Mouse (Mus musculus): Measurements from ENCODE around the gene Gm14412. TPM values are rescaled to one million over a fixed set of nuclear protein-coding genes. Genes with fewer than 3 reads are reported as not detected.
"Not testable (repeated sequence)": the region's sequence is repeated elsewhere in the genome, so short reads cannot be mapped to it uniquely, and the experiment has no call there.

Gm14412 gene
- polyA plus RNA-seq, 1 experiment from 2014 or later, result not detected

DNA sequence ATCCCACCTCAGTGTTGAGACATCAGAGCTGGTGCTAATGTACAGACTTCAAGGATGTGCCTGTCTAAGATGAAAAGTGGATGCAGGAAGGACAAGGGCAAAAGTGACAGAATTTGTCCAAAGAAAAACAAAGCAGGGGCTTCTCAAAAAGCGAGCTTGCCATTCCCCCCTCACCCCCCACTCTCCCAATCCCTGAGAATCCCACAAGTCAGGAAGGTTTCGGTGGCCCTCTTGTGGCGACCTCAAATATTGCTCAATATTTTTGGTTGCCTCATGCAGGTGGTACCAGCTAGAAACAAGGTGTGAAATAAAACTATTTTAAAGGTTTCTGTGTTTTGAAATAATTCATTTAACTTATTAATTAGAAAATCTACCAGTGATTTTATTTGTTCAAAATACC, 40.4 kb downstream of the Gm14412 start:
- ATAC-seq (ENCODE audit: low FRiP score, low TSS enrichment); H3K27ac ChIP-seq (replicated peaks); H3K4me3 ChIP-seq (ENCODE audit: low read depth, low read length); H3K9ac ChIP-seq (ENCODE audit: low read length); H3K9me3 ChIP-seq (ENCODE audit: control insufficient read depth, low read length); H3K4me1 ChIP-seq (replicated peaks; ENCODE audit: control insufficient read depth, insufficient read depth); DNase-seq (ENCODE audit: low spot score); H3K27me3 ChIP-seq (ENCODE audit: control insufficient read depth, insufficient read depth, low read length); H3K4me2 ChIP-seq (replicated peaks; ENCODE audit: low read depth); H3K36me3 ChIP-seq (ENCODE audit: control insufficient read depth, insufficient read depth, low read length): not testable (repeated sequence)
- peak; percentile 9; the same call in 1 of the 2 replicates for TF ChIP-seq CTCF (IDR thresholded peaks at IDR 0.05; ENCODE audit: low read depth)
- 28% methylated on average over 3 of the region's 3 CpGs for WGBS

DNA sequence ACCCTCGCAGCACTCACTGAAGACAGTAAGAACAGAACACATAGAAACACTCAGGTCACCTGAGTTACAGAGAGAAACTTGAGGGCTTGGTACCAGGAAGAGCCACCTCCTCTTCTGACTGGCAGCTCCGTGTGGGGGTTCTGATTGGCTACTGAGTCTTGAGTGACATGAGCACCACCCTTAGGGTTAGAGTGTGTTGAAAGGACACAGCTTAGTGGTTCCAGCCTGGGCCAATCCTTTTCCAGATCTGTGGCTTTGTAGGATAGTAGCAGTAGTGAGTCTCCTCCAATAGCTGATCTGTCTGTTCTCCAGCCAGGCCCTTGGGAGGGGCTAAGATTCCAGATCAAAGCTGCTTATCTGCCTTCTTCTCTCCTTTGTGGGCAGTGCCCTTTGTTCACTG, 46.4 kb downstream of the Gm14412 start:
- not testable (repeated sequence) for H3K4me2 ChIP-seq (replicated peaks; ENCODE audit: low read depth); H3K4me3 ChIP-seq (ENCODE audit: low read depth, low read length); H3K36me3 ChIP-seq (ENCODE audit: control insufficient read depth, insufficient read depth, low read length); H3K27me3 ChIP-seq (ENCODE audit: control insufficient read depth, insufficient read depth, low read length); ATAC-seq (ENCODE audit: low FRiP score, low TSS enrichment); H3K9ac ChIP-seq (ENCODE audit: low read length); H3K4me1 ChIP-seq (replicated peaks; ENCODE audit: control insufficient read depth, insufficient read depth); H3K27ac ChIP-seq (replicated peaks); H3K9me3 ChIP-seq (ENCODE audit: control insufficient read depth, low read length); DNase-seq (ENCODE audit: low spot score)
- 86% methylated on average over 2 of the region's 2 CpGs for WGBS

DNA sequence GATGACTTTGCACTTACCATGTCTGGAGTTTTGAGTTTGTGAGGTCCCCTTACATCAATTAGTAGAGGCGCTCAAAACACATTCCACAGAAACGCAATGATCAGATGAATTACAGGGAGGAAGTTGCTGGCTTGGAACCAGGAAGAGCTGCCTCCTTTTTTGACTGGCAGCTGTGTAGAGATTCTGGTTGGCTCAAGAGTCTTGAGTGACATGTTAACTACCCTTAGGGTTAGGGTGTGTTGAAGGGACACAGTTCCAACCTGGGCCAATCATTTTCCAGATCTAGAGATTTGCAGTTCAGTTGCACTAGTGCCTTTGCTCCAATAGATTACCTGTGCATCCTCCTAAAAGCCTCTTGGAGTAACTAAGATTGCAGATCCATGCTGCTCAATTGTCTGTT, 51.9 kb downstream of the Gm14412 start:
- H3K4me1 ChIP-seq (replicated peaks; ENCODE audit: control insufficient read depth, insufficient read depth); H3K27ac ChIP-seq (replicated peaks); H3K9ac ChIP-seq (ENCODE audit: low read length); H3K4me3 ChIP-seq (ENCODE audit: low read depth, low read length); H3K9me3 ChIP-seq (ENCODE audit: control insufficient read depth, low read length); ATAC-seq (ENCODE audit: low FRiP score, low TSS enrichment); H3K36me3 ChIP-seq (ENCODE audit: control insufficient read depth, insufficient read depth, low read length); H3K27me3 ChIP-seq (ENCODE audit: control insufficient read depth, insufficient read depth, low read length); H3K4me2 ChIP-seq (replicated peaks; ENCODE audit: low read depth); DNase-seq (ENCODE audit: low spot score): not testable (repeated sequence)
- WGBS, result 80% methylated on average over 2 of the region's 2 CpGs

DNA sequence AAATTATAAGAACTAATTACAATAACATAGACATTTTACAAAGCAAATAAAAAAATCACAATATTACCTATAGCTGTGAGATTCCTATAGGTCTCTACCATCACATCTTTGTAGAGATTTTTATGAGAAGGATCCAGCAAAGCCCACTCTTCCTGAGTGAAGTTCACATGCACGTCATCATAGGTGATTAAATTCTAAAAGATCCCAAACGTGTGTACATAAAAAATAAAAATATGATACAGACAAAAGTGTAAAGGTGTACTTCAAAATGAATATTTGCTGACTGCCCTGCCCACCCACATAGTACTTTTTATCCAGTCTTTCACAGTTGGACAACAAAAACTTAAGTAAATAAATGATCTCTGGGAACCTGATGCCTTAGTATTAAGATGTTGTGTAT, 57.2 kb downstream of the Gm14412 start, which contains the start of gene Gm14409:
Gene Gm14409 (minus strand): TSS at position 101 of the 400 bp plus-strand sequence.
- not testable (repeated sequence) for H3K9me3 ChIP-seq (ENCODE audit: control insufficient read depth, low read length); H3K27ac ChIP-seq (replicated peaks); ATAC-seq (ENCODE audit: low FRiP score, low TSS enrichment); H3K4me1 ChIP-seq (replicated peaks; ENCODE audit: control insufficient read depth, insufficient read depth); DNase-seq (ENCODE audit: low spot score); H3K27me3 ChIP-seq (ENCODE audit: control insufficient read depth, insufficient read depth, low read length); H3K36me3 ChIP-seq (ENCODE audit: control insufficient read depth, insufficient read depth, low read length); H3K9ac ChIP-seq (ENCODE audit: low read length); H3K4me2 ChIP-seq (replicated peaks; ENCODE audit: low read depth); H3K4me3 ChIP-seq (ENCODE audit: low read depth, low read length)
- WGBS, result no CpG with 5 or more reads among the region's 2 CpGs

Other genes starting within 250 kb of the Gm14412 start
- 0.12 TPM in 1 of 2 replicates, not detected in the other for gene Gm14401, start 250.0 kb downstream of the Gm14412 start, polyA plus RNA-seq (2015; fragmentation: Nextera tagmentation; extraction: Ambion mirVana)
- gene Gm14410, start 117.9 kb downstream of the Gm14412 start, polyA plus RNA-seq (2015; fragmentation: Nextera tagmentation; extraction: Ambion mirVana), result 13.7 and 14.0 TPM in 2 replicates
- 0.11 TPM in 1 of 2 replicates, not detected in the other for gene Gm14409, start 57.3 kb downstream of the Gm14412 start, polyA plus RNA-seq (2015; fragmentation: Nextera tagmentation; extraction: Ambion mirVana)
- gene Gm14418, start 74.0 kb upstream of the Gm14412 start, polyA plus RNA-seq (2015; fragmentation: Nextera tagmentation; extraction: Ambion mirVana), result 6.4 and 6.8 TPM in 2 replicates
- gene Zfp970, start 140.4 kb upstream of the Gm14412 start, polyA plus RNA-seq (2015; fragmentation: Nextera tagmentation; extraction: Ambion mirVana), result 5.9 and 6.3 TPM in 2 replicates
- 2.3 and 3.3 TPM in 2 replicates for gene Gm14403, start 173.9 kb upstream of the Gm14412 start, polyA plus RNA-seq (2015; fragmentation: Nextera tagmentation; extraction: Ambion mirVana)